Mouse (Mus musculus): Measurements from ENCODE around the gene Lin28b. TPM values are rescaled to one million over a fixed set of nuclear protein-coding genes. Genes with fewer than 3 reads are reported as not detected.

Gene Lin28b
- polyA plus RNA-seq, 1 experiment from 2014 or later, result 7.3 TPM

GRCm38 (mm10) chr10:45381937-45382636 is 104.1 kb downstream of the Lin28b start:
- no peaks in the 10 kb centered on the region for H3K27me3 ChIP-seq (ENCODE audit: control insufficient read depth, insufficient read depth, low read length)
- no peak overlapping the region for H3K27ac ChIP-seq (ENCODE audit: low read depth, low read length)
- no peak overlapping the region for H3K9ac ChIP-seq (ENCODE audit: low read depth, low read length)
- H3K36me3 ChIP-seq (ENCODE audit: control insufficient read depth, insufficient read depth, low read length), result no peaks in the 10 kb centered on the region
- H3K9me3 ChIP-seq (replicated peaks; ENCODE audit: control insufficient read depth, low read length), result no peaks in the 10 kb centered on the region
- no peak overlapping the region for H3K4me3 ChIP-seq (ENCODE audit: low read depth, low read length)
- ATAC-seq (replicated peaks; ENCODE audit: insufficient number of reproducible peaks, low FRiP score, low TSS enrichment), result no peak
- H3K4me2 ChIP-seq, result no peak overlapping the region
- H3K4me1 ChIP-seq (ENCODE audit: control insufficient read depth, insufficient read depth, low read length), result peaks cover under 1% of the 10 kb centered on the region; the same call in 1 of the 2 replicates

GRCm38 (mm10) chr10:45378269-45378668 is 107.9 kb downstream of the Lin28b start:
- Histone ChIP-seq H3K9me3 (replicated peaks; ENCODE audit: control insufficient read depth, low read length) (no peaks in the 10 kb centered on the region), H3K27ac (ENCODE audit: low read depth, low read length) (no peak overlapping the region), H3K27me3 (ENCODE audit: control insufficient read depth, insufficient read depth, low read length) (no peaks in the 10 kb centered on the region), H3K4me3 (ENCODE audit: low read depth, low read length) (no peak overlapping the region), H3K4me2 (no peak overlapping the region), H3K9ac (ENCODE audit: low read depth, low read length) (no peak overlapping the region), H3K4me1 (ENCODE audit: control insufficient read depth, insufficient read depth, low read length) (peaks cover 3% of the 10 kb centered on the region; the same call in 1 of the 2 replicates), H3K36me3 (ENCODE audit: control insufficient read depth, insufficient read depth, low read length) (no peaks in the 10 kb centered on the region)
- ATAC-seq (replicated peaks; ENCODE audit: insufficient number of reproducible peaks, low FRiP score, low TSS enrichment), result no peak
- WGBS (ENCODE audit: insufficient replicate concordance), result 66% methylated on average over 3 of the region's 3 CpGs

- Histone ChIP-seq H3K27me3 (ENCODE audit: control insufficient read depth, insufficient read depth, low read length) (no peaks in the 10 kb centered on the region), H3K36me3 (ENCODE audit: control insufficient read depth, insufficient read depth, low read length) (0 out of 2 replicates have a peak, but pooled peaks cover 2% of the 10 kb centered on the region), H3K9me3 (replicated peaks; ENCODE audit: control insufficient read depth, low read length) (no peaks in the 10 kb centered on the region), H3K27ac (ENCODE audit: low read depth, low read length) (no peak overlapping the region), H3K4me1 (ENCODE audit: control insufficient read depth, insufficient read depth, low read length) (peaks cover 3% of the 10 kb centered on the region), H3K9ac (ENCODE audit: low read depth, low read length) (no peak overlapping the region), H3K4me3 (ENCODE audit: low read depth, low read length) (no peak overlapping the region), H3K4me2 (no peak overlapping the region)
- 70% methylated on average over 4 of the region's 4 CpGs for WGBS (ENCODE audit: insufficient replicate concordance)
- ATAC-seq (replicated peaks; ENCODE audit: insufficient number of reproducible peaks, low FRiP score, low TSS enrichment), result no peak
These were observed 113.1 kb downstream of the Lin28b start for GRCm38 (mm10) chr10:45372994-45373692.

- WGBS (ENCODE audit: insufficient replicate concordance), result 82% methylated on average over 2 of the region's 2 CpGs
- no peak overlapping the region for H3K4me3 ChIP-seq (ENCODE audit: low read depth, low read length)
- no peak overlapping the region for H3K27ac ChIP-seq (ENCODE audit: low read depth, low read length)
- H3K27me3 ChIP-seq (ENCODE audit: control insufficient read depth, insufficient read depth, low read length), result no peaks in the 10 kb centered on the region
- no peaks in the 10 kb centered on the region; the same call in 1 of the 2 replicates for H3K4me1 ChIP-seq (ENCODE audit: control insufficient read depth, insufficient read depth, low read length)
- ATAC-seq (replicated peaks; ENCODE audit: insufficient number of reproducible peaks, low FRiP score, low TSS enrichment), result no peak
- H3K9me3 ChIP-seq (replicated peaks; ENCODE audit: control insufficient read depth, low read length), result no peaks in the 10 kb centered on the region
- no peak overlapping the region for H3K9ac ChIP-seq (ENCODE audit: low read depth, low read length)
- 0 out of 2 replicates have a peak, but pooled peaks cover 2% of the 10 kb centered on the region for H3K36me3 ChIP-seq (ENCODE audit: control insufficient read depth, insufficient read depth, low read length)
- H3K4me2 ChIP-seq, result no peak overlapping the region
These were observed 115.7 kb downstream of the Lin28b start for GRCm38 (mm10) chr10:45370545-45370944.

- Histone ChIP-seq H3K4me3 (ENCODE audit: low read depth, low read length) (no peak overlapping the region), H3K9me3 (replicated peaks; ENCODE audit: control insufficient read depth, low read length) (no peaks in the 10 kb centered on the region), H3K27ac (ENCODE audit: low read depth, low read length) (no peak overlapping the region), H3K9ac (ENCODE audit: low read depth, low read length) (no peak overlapping the region), H3K27me3 (ENCODE audit: control insufficient read depth, insufficient read depth, low read length) (no peaks in the 10 kb centered on the region), H3K4me1 (ENCODE audit: control insufficient read depth, insufficient read depth, low read length) (no peaks in the 10 kb centered on the region; the same call in 1 of the 2 replicates), H3K4me2 (no peak overlapping the region), H3K36me3 (ENCODE audit: control insufficient read depth, insufficient read depth, low read length) (peaks cover 5% of the 10 kb centered on the region; the same call in 1 of the 2 replicates)
- 44% methylated on average over 3 of the region's 3 CpGs for WGBS (ENCODE audit: insufficient replicate concordance)
- ATAC-seq (replicated peaks; ENCODE audit: insufficient number of reproducible peaks, low FRiP score, low TSS enrichment), result no peak
These were observed 116.6 kb downstream of the Lin28b start for GRCm38 (mm10) chr10:45369639-45370038.

GRCm38 (mm10) chr10:45366987-45367705 is 119.0 kb downstream of the Lin28b start:
- peaks cover 3% of the 10 kb centered on the region; the same call in 1 of the 2 replicates for H3K4me1 ChIP-seq (ENCODE audit: control insufficient read depth, insufficient read depth, low read length)
- no peak overlapping the region for H3K4me2 ChIP-seq
- WGBS (ENCODE audit: insufficient replicate concordance), result 85% methylated on average over 17 of the region's 17 CpGs
- no peaks in the 10 kb centered on the region for H3K9me3 ChIP-seq (replicated peaks; ENCODE audit: control insufficient read depth, low read length)
- no peak overlapping the region for H3K27ac ChIP-seq (ENCODE audit: low read depth, low read length)
- peaks cover 5% of the 10 kb centered on the region; the same call in 1 of the 2 replicates for H3K36me3 ChIP-seq (ENCODE audit: control insufficient read depth, insufficient read depth, low read length)
- H3K27me3 ChIP-seq (ENCODE audit: control insufficient read depth, insufficient read depth, low read length), result no peaks in the 10 kb centered on the region
- ATAC-seq (replicated peaks; ENCODE audit: insufficient number of reproducible peaks, low FRiP score, low TSS enrichment), result no peak
- H3K4me3 ChIP-seq (ENCODE audit: low read depth, low read length), result no peak overlapping the region
- H3K9ac ChIP-seq (ENCODE audit: low read depth, low read length), result no peak overlapping the region

- H3K36me3 ChIP-seq (ENCODE audit: control insufficient read depth, insufficient read depth, low read length), result peaks cover 5% of the 10 kb centered on the region
- WGBS (ENCODE audit: insufficient replicate concordance), result 42% methylated on average over 5 of the region's 5 CpGs
- H3K4me2 ChIP-seq, result no peak overlapping the region
- H3K4me3 ChIP-seq (ENCODE audit: low read depth, low read length), result no peak overlapping the region
- no peak for ATAC-seq (replicated peaks; ENCODE audit: insufficient number of reproducible peaks, low FRiP score, low TSS enrichment)
- no peaks in the 10 kb centered on the region for H3K9me3 ChIP-seq (replicated peaks; ENCODE audit: control insufficient read depth, low read length)
- H3K27me3 ChIP-seq (ENCODE audit: control insufficient read depth, insufficient read depth, low read length), result no peaks in the 10 kb centered on the region
- peaks cover 3% of the 10 kb centered on the region; the same call in 1 of the 2 replicates for H3K4me1 ChIP-seq (ENCODE audit: control insufficient read depth, insufficient read depth, low read length)
- H3K9ac ChIP-seq (ENCODE audit: low read depth, low read length), result no peak overlapping the region
- no peak overlapping the region; the same call in 1 of the 2 replicates for H3K27ac ChIP-seq (ENCODE audit: low read depth, low read length)
These were observed 122.8 kb downstream of the Lin28b start for GRCm38 (mm10) chr10:45363396-45363795.

- no peaks in the 10 kb centered on the region for H3K27me3 ChIP-seq (ENCODE audit: control insufficient read depth, insufficient read depth, low read length)
- H3K4me2 ChIP-seq, result no peak overlapping the region
- ATAC-seq (replicated peaks; ENCODE audit: insufficient number of reproducible peaks, low FRiP score, low TSS enrichment), result no peak
- peaks cover 6% of the 10 kb centered on the region; the same call in 1 of the 2 replicates for H3K36me3 ChIP-seq (ENCODE audit: control insufficient read depth, insufficient read depth, low read length)
- WGBS (ENCODE audit: insufficient replicate concordance), result 85% methylated on average over 6 of the region's 6 CpGs
- H3K9me3 ChIP-seq (replicated peaks; ENCODE audit: control insufficient read depth, low read length), result no peaks in the 10 kb centered on the region
- no peaks in the 10 kb centered on the region for H3K4me1 ChIP-seq (ENCODE audit: control insufficient read depth, insufficient read depth, low read length)
- no peak overlapping the region for H3K4me3 ChIP-seq (ENCODE audit: low read depth, low read length)
- no peak overlapping the region for H3K9ac ChIP-seq (ENCODE audit: low read depth, low read length)
- no peak overlapping the region for H3K27ac ChIP-seq (ENCODE audit: low read depth, low read length)
These were observed 130.1 kb downstream of the Lin28b start for GRCm38 (mm10) chr10:45356091-45356490.

Data from heart, embryonic 11.5 days (tissue).